Mouse (Mus musculus): Measurements from ENCODE around the gene Ahcyl1. TPM values are rescaled to one million over a fixed set of nuclear protein-coding genes. Genes with fewer than 3 reads are reported as not detected.

Ahcyl1 gene
- 303 TPM for polyA plus RNA-seq (2014; fragmentation: Illumina TruSeq; extraction: RNeasy Lipid Tissue Mini Kit (QIAGEN cat#74804))

GRCm38 (mm10) chr3:107695948-107696881 lies at the start of gene Ahcyl1:
Gene Ahcyl1, minus strand, starts transcription at chr3:107696560.

GRCm38 (mm10) chr3:107631523-107631958 lies 64.8 kb downstream of the Ahcyl1 start, which contains the start of gene Strip1:
Gene Strip1, minus strand, starts transcription at chr3:107631694.

DNA sequence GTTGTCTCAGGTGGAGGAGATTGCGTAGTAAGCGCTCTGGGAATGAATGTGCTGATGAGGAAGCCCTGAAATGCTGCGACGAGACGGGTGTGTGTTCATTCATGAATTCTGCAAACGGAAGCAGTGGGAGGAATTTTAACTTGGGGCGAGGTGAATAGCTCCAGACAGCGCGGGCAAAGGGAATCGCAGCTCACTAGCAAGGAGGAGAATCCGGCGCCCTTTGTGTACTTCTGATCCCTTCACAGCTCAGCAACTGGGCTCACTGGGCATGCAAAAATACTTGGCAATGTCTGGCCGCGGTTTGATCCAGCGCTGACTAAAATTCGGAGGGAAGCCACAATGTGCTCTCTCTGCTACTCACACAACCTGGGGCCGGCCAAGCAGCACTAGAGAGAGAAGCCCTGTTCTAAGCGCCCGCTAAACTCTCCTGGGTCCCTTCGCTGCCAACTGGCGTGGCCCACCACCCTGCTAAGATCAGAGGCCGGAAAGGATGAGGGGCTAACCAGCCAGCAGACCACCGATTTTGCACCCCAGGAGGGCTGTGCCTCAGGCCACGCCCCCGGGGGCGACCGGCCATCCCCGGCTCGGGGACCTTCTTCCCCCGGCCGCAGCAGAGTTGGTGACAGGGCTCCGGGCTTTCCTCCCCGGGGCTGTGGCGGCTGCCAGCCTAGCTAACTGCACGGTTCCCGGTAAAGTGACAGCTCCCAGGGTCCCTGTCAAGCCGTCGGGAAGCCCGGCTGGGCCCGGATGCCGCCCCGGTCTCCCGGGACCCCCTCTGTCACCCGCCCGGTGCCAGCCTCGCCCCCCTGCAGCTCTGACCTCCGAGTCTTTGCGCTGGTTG lies 65.5 kb downstream of the Ahcyl1 start, which contains the start of gene Gm10961:
TSS of gene Gm10961 (plus strand) at position 641 of the 841 bp plus-strand sequence.

Other genes with a start within 250 kb of the Ahcyl1 start
- gene Kcnc4, start 237.0 kb downstream of the Ahcyl1 start, polyA plus RNA-seq (2014; fragmentation: Illumina TruSeq; extraction: RNeasy Lipid Tissue Mini Kit (QIAGEN cat#74804)): not detected
- gene Slc6a17, start 178.5 kb downstream of the Ahcyl1 start, polyA plus RNA-seq (2014; fragmentation: Illumina TruSeq; extraction: RNeasy Lipid Tissue Mini Kit (QIAGEN cat#74804)): 1.1 TPM
- not detected for gene Ubl4b, start 141.5 kb downstream of the Ahcyl1 start, polyA plus RNA-seq (2014; fragmentation: Illumina TruSeq; extraction: RNeasy Lipid Tissue Mini Kit (QIAGEN cat#74804))
- not detected for gene Alx3, start 101.5 kb downstream of the Ahcyl1 start, polyA plus RNA-seq (2014; fragmentation: Illumina TruSeq; extraction: RNeasy Lipid Tissue Mini Kit (QIAGEN cat#74804))
- gene Gm10961, start 65.2 kb downstream of the Ahcyl1 start, polyA plus RNA-seq (2014; fragmentation: Illumina TruSeq; extraction: RNeasy Lipid Tissue Mini Kit (QIAGEN cat#74804)): not detected
- 5.2 TPM for gene Strip1, start 64.9 kb downstream of the Ahcyl1 start, polyA plus RNA-seq (2014; fragmentation: Illumina TruSeq; extraction: RNeasy Lipid Tissue Mini Kit (QIAGEN cat#74804))
- gene Csf1, start 63.9 kb upstream of the Ahcyl1 start, polyA plus RNA-seq (2014; fragmentation: Illumina TruSeq; extraction: RNeasy Lipid Tissue Mini Kit (QIAGEN cat#74804)): 10.7 TPM
- gene Eps8l3, start 180.7 kb upstream of the Ahcyl1 start, polyA plus RNA-seq (2014; fragmentation: Illumina TruSeq; extraction: RNeasy Lipid Tissue Mini Kit (QIAGEN cat#74804)): 0.31 TPM
- 105 TPM for gene Gstm5, start 199.3 kb upstream of the Ahcyl1 start, polyA plus RNA-seq (2014; fragmentation: Illumina TruSeq; extraction: RNeasy Lipid Tissue Mini Kit (QIAGEN cat#74804))
- gene Gstm7, start 235.3 kb upstream of the Ahcyl1 start, polyA plus RNA-seq (2014; fragmentation: Illumina TruSeq; extraction: RNeasy Lipid Tissue Mini Kit (QIAGEN cat#74804)): 5.8 TPM
- 7.0 TPM for gene Gstm6, start 247.2 kb upstream of the Ahcyl1 start, polyA plus RNA-seq (2014; fragmentation: Illumina TruSeq; extraction: RNeasy Lipid Tissue Mini Kit (QIAGEN cat#74804))

All from ovary, adult 10 weeks (tissue).